Mouse (Mus musculus): ENCODE measurements around the gene Gm34302. TPM values are rescaled to one million over a fixed set of nuclear protein-coding genes. Genes with fewer than 3 reads are reported as not detected.
"Not testable (repeated sequence)": the region's sequence is repeated elsewhere in the genome, so short reads cannot be mapped to it uniquely, and the experiment has no call there.

Gene Gm34302
- total RNA-seq (2022) = 1 to 10 TPM in 1 of 4 experiments, not detected in 3; 2.4 TPM

DNA sequence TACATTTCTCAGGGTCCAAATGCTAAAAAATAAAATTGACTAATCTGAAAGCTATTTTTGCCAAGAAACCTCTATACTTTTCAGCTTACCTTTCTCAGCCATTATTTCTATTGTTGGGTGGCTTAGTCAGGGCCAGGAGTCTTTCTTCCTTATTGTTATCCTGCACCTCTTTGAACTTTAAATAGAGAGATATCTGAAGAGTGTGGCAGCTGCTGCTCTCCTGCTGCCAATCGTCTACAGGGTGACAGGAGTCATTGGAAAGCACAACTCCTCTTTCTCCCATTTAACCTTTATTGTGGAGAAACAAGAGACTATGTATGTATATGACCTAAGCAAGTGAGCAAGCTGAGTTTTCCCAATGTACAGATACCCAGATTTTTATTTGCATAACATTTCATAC lies at the start of gene Gm34302:
Gene Gm34302, minus strand, starts transcription at position 154 of the 400 bp plus-strand sequence.
- DNase-seq (ENCODE audit: low spot score in 2 of 2) = no peak

DNA sequence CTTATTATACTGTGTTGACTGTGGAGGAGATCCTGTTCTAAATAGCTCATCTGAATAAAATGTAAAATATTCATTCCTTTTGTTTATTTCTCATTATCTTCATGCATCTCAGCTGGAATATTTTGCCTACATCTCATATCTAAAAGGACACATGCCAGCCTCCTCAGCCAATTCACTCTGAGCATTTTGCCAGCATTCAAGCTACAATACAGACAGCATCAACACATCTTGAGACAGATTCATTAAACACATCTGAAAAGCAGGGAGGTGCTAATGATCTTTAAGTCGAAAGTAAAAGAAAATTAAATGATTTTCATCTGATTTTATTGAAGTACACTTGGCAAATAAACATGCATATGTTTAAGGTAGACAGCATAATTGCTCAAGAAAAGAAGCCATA lies 48.2 kb upstream of the Gm34302 start:
- DNase-seq (ENCODE audit: low spot score in 2 of 2) = no peak

DNA sequence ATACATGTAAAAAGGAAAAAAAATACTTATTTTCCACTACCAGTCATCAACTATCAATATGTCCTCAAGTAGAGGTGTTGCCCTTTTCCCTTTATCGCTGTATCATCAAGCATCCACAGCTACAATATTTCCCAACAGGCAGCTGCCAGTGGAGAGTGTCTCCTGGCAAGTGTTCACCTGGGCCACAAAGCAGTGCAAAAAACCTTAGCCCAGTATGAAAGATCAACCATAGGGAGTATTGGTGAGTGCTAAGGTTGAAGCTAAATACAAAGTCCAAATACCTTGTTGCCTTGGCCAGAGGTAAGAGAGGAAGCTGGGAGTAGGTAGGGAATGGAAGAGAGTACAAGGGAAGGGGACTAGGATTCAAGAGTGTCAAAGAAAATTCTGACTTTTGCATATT lies 34.0 kb upstream of the Gm34302 start:
- DNase-seq (ENCODE audit: low spot score in 2 of 2) = no peak

DNA sequence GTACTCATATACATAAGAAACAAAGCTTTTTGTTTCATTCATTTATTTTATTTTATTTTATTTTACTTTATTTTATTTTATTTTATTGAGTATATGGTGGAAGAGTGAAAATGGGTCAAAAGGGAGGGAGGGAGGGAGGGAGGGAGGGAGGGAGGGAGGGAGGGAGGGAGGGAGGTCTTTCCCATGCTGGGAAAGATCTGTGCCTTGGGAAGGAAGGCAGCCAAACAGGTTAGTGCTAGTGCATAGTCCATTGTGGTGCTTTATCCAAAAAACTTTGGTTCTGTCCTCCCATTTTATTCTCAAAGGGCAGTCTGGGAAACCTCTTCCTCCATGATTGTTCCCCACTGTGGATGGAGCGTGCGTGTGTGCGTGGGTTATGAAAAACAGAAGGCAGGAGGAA lies 32.6 kb upstream of the Gm34302 start:
- not testable (repeated sequence) for DNase-seq (ENCODE audit: low spot score in 2 of 2)

DNA sequence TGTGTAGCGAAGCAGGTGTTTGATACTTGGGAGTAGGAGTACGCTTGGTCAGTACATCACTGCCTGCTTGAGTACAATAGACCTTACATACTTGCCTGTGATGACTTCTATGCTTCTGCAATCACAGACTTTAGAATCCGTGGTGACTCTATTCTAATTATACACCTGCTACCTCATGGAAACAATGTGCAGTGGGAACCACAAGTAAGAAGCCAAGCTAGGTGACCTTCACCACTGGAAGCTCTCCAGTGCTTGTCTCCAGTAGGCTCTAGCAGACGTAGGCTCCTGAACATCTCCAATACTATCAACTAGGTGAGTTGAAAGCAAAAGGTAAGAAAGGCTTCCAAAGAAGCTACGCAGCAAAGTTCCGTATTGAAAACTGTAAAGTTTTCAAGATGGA lies 27.6 kb upstream of the Gm34302 start:
- no peak for DNase-seq (ENCODE audit: low spot score in 2 of 2)

DNA sequence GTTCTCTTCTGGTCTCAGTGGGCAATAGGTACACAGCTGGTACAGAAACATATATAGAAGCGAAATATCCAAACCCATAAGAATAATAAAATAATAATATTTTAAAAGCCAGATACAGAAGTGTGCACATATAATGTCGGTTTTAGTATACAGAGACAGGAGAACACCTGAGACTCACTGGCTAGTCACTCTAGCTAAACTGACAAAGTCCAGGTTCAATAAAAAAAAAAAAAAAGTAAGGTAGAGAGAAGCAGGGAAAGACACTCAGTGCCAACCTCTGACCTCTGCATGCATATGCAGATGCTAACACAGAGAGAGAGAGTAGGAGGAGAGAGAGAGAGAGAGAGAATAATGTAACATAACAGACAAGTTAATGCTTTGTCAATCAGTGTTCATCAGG lies 25.8 kb upstream of the Gm34302 start:
- no peak for DNase-seq (ENCODE audit: low spot score in 2 of 2)

DNA sequence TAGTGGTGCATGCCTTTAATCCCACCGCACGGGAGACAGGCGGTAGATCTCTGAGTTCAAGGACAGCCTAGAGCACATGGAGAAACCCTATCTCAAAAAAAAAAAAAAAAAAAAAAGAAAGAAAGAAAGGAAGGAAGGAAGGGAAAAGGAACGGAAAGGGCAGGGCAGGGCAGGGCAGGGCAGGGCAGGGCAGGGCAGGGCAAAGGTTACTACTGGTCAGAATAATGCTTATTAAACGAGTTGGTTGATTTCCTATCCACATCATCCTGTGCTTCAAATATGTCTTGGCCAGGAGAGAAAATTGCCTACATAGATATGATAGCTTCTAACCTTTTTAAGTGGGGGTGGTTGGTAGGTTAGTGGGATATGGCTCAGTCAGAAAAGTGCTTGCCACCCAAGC lies 25.2 kb upstream of the Gm34302 start:
- DNase-seq (ENCODE audit: low spot score in 2 of 2) = no peak

DNA sequence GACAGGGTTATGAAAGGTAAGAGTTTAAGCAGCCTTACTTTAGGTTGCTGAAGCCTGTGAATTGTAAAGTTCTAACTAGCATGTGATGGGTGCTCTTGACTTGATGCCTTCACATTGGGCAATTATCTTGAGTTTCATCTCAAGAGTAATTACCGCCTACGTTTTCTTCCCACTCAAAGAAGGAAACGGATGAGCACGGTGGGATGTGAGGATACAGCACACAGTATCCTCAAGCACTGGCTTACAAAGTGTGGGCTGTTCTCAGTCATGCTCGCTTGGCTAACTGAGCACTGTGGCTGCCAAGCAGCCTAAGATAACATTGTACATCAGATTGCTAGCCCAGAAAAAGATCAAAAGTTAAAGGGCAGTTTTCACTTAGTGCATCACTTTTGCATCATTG lies 20.8 kb upstream of the Gm34302 start:
- no peak for DNase-seq (ENCODE audit: low spot score in 2 of 2)

DNA sequence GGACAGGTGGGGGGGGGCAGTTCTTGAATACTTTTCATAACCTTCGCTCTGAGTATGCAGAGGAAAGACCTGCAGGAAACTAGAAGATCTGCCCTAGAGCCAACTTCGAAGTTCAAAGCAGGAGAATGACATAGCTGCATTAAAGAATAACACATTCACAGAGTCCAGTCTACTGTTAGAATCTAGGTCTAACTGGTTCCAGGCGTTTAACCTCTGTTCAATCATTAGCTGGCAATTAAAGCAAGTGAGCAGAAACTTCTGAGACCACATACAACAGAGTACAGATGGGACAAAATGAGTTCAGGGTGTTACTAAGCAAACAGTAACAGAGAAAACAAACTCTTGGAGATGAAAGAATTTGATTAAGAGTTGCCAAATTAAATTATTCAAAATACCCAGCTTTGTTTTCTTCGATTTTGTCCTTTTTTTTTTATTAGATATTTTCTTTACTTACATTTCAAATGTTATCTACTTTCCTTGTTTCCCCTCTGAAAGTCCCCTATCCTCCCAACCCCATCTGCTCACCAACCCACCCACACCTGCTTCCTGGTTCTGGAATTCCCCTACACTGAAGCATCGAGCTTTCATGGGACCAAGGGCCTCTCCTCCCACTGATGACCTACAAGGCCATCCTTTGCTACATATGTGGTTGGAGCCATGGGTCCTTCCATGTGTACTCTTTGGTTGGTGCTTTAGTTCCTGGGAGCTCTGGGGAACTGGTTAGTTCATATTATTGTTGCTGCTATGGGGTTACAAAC lies 11.1 kb upstream of the Gm34302 start:
- no peak for DNase-seq (ENCODE audit: low spot score in 2 of 2)

DNA sequence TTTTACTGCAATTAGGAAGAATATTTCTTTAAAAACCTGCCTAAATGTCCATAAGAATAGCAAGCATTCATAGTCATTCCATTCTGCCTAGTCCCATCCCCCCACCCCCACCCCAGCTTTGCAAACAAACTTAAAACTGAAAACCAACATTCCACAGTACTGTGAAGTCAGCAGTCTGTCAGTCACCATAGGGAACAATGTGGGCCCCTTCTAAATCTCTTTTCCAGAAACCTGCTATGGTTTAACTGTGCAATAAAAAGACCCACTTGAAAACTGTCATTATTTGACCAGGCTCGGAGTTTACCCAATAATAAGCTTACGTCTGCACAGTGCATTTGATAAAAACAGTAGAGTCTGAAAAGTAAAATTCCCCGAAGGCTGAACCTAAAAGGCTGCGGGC lies 9.9 kb upstream of the Gm34302 start:
- DNase-seq (ENCODE audit: low spot score in 2 of 2) = no peak

DNA sequence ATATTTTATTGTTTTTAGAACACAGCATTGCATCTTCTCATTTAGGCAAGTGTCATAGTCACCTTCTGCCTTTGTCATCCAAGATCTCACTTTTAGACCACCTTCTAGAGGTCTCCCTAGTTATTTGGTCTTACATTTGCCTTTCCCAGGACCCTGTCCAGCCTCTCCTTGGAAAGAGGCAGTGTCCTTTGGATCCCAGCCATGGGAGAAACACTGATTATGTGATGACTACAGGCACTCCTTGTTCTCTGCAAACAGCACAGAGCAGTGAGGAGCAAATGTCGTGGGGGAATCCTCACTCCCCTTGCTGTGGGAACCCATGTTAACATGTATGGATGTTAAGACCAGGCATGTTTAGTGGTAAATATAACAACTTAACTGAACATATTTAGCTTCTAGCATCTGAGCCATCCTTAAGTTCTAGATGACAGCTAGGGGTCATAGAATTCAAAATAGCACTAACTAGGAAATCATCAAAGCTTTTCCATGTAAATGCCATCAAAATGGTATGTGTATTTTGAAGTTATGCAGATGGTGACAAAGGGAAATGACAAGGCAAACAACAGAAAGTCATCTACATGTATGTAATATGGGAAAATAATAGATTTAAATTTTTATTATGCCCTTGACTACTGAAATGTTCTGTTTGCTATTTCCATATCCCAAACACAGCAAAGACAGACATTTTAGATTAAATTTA lies 43.1 kb downstream of the Gm34302 start:
- DNase-seq (ENCODE audit: low spot score in 2 of 2) = no peak

DNA sequence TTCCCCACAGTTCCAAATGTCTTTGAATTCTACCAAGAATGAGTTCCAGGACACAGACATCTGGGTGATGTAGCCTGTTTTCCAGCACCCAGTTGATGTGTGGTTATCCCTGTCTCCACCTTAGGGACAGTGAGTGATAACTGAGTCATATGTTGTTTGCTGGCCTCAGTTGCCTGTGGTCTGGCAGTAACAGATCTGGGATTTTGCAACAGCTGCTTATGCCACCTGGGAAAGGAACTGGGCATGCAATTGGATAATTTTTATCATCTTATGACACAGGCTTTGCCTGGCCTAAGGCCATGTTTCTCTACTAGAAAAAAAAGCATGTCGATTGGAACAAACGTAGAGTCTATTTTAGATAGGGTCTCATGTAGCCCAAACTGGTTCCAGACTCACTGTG lies 43.9 kb downstream of the Gm34302 start:
- DNase-seq (ENCODE audit: low spot score in 2 of 2) = no peak

DNA sequence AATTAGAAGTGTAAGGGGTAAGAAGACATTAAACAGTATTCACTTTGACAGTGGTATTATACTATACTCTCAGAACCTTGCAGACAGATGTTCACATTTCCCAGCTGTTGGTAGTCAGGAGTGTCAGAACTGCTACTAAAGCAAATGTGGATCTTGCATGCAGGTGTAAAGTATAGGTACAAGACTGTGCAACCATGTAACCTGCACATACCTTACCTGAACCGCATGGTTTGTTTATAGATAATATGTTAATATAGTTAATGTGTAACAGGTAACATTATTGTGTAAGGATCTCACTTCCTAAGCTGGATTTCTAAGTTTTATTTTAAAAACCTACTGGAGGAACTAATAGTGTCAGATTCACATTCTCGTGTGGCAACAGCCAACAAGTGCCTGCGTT lies 44.8 kb downstream of the Gm34302 start:
- no peak for DNase-seq (ENCODE audit: low spot score in 2 of 2)

Other genes with a start within 250 kb of the Gm34302 start
- gene Mme, start 242.3 kb downstream of the Gm34302 start, total RNA-seq (2022) = 10 to 100 TPM in 3 of 4 experiments, 1 to 10 TPM in 1; 9.6 to 17.7 (median 13.8) TPM